Mouse (Mus musculus) forebrain, embryonic 14.5 days (tissue): ENCODE data around the gene Zscan4b. TPM values are rescaled to one million over a fixed set of nuclear protein-coding genes. Genes with fewer than 3 reads are reported as not detected.
"Not testable (repeated sequence)": the region's sequence is repeated elsewhere in the genome, so short reads cannot be mapped to it uniquely, and the experiment has no call there.

ENCODE experiments used
- ATAC-seq: fragments of 200-750 bp; cut with Nextera tagmentation; 2 replicates; pipeline ENCODE4 v1.8.0; 2017; ENCODE audit warnings: mild to moderate bottlenecking, moderate library complexity
- DNase-seq: peaks from one replicate; pipeline ENCODE4 v3.0.0-alpha.2; 2015; ENCODE audit warnings: low spot score
- H3K27ac ChIP-seq: fragments of 300-500 bp; sonication (generic); 2 replicates; pipeline ENCODE4 v1.5.1; 2014; ENCODE audit warnings: low read depth, mild to moderate bottlenecking, control low read depth, low read length, moderate library complexity
- H3K27me3 ChIP-seq: fragments of 300-500 bp; sonication (generic); replicated peaks from 2 replicates; pipeline ENCODE4 v1.6.1; 2014; ENCODE audit warnings: low read length, control low read depth, mixed read lengths; ENCODE audit not compliant: control insufficient read depth, insufficient read depth
- H3K36me3 ChIP-seq: fragments of 300-500 bp; sonication (generic); 2 replicates; pipeline ENCODE4 v1.6.1; 2014; ENCODE audit warnings: low read length, control low read depth; ENCODE audit not compliant: control insufficient read depth, insufficient read depth
- H3K4me1 ChIP-seq: fragments of 300-500 bp; sonication (generic); 2 replicates; pipeline ENCODE4 v1.6.1; 2014; ENCODE audit warnings: antibody characterized with exemption, low read length, control low read depth; ENCODE audit not compliant: control insufficient read depth, insufficient read depth
- H3K4me2 ChIP-seq: fragments of 300-500 bp; sonication (generic); 2 replicates; pipeline ENCODE4 v1.6.1; 2014; ENCODE audit warnings: mild to moderate bottlenecking, control low read depth, low read length
- H3K4me3 ChIP-seq: fragments of 300-500 bp; sonication (generic); 2 replicates; pipeline ENCODE4 v1.5.1; 2014; ENCODE audit warnings: low read depth, low read length, control low read depth
- H3K9ac ChIP-seq: fragments of 300-500 bp; sonication (generic); 2 replicates; pipeline ENCODE4 v1.6.1; 2014; ENCODE audit warnings: mild to moderate bottlenecking, low read length, control low read depth, moderate library complexity
- H3K9me3 ChIP-seq: fragments of 300-500 bp; sonication (generic); replicated peaks from 2 replicates; pipeline ENCODE4 v1.6.1; 2016; ENCODE audit warnings: low read length, control low read depth, mixed read lengths; ENCODE audit not compliant: control insufficient read depth
- WGBS: fragments of 180-500 bp; shearing (Covaris S2); extraction: QIAGEN DNeasy Blood & Tissue Kit; methylation state at CpG from one replicate; pipeline ENCODE4 v1.1.7; 2014; 5-methylcytosine and 5-hydroxymethylcytosine counted together
- polyA plus RNA-seq: library from polyadenylated mRNA; unstranded; fragments of >200 nt; fragmentation: Nextera tagmentation; extraction: Ambion mirVana; gene quantifications from 2 replicates; pipeline ENCODE4 v1.2.1, GENCODE M21; 2014

Gene Zscan4b
- not detected in 2 replicates for polyA plus RNA-seq

DNA sequence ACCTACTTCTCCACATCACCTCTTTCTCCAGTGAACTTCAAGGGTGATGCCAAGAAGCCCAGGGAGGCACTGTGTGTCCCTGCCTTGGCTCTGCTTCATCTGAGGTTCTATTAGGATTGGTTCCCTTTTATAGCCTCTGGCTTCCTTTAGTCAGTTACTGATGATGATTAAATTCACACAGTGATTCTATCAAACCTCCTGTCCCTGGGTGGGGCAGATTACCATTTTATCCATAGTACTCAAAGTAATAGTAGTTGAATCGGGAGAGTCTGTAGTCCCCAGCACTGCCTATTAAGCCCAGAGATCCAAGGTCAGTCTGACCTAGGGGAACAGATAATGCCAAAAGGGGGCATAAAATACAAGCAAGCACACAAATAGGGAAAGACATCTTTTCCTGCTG lies at the start of gene Zscan4b:
Gene Zscan4b, minus strand, starts transcription at position 101 of the 400 bp plus-strand sequence.
- not testable (repeated sequence) for H3K4me3 ChIP-seq, H3K27me3 ChIP-seq, H3K4me2 ChIP-seq, ATAC-seq, H3K27ac ChIP-seq, DNase-seq, H3K9ac ChIP-seq, H3K36me3 ChIP-seq, H3K4me1 ChIP-seq, H3K9me3 ChIP-seq
- WGBS = 100% methylated on average over 1 of the region's 1 CpGs

Other genes with a start within 250 kb of the Zscan4b start
- not detected in 2 replicates for gene Nlrp4b, start 217.3 kb downstream of the Zscan4b start, polyA plus RNA-seq
- gene Vmn1r71, start 150.7 kb downstream of the Zscan4b start, polyA plus RNA-seq = not detected in 2 replicates
- not detected in 2 replicates for gene Zscan4c, start 100.7 kb upstream of the Zscan4b start, polyA plus RNA-seq
- not detected in 2 replicates for gene Zscan4-ps1, start 164.6 kb upstream of the Zscan4b start, polyA plus RNA-seq